Mouse (Mus musculus) forebrain, postnatal 0 days (tissue): ENCODE results near the gene Hoxa6. TPM values are rescaled to one million over a fixed set of nuclear protein-coding genes. Genes with fewer than 3 reads are reported as not detected.

Experiments used
- ATAC-seq: fragments of 200-750 bp; cut with Nextera tagmentation; 2 replicates; pipeline ENCODE4 v1.8.0; 2017; ENCODE audit warnings: mild to moderate bottlenecking, moderate library complexity
- DNase-seq: peaks from one replicate; pipeline ENCODE4 v3.0.0-alpha.2; 2015
- H3K27ac ChIP-seq: fragments of 300-500 bp; sonication (generic); 2 replicates; pipeline ENCODE4 v1.5.1; 2014; ENCODE audit warnings: low read depth, mild to moderate bottlenecking, antibody characterized with exemption, low read length, moderate library complexity, mixed read lengths
- H3K27me3 ChIP-seq: fragments of 300-500 bp; sonication (generic); 2 replicates; pipeline ENCODE4 v1.6.1; 2014; ENCODE audit warnings: mild to moderate bottlenecking, low read length, mixed read lengths; ENCODE audit not compliant: insufficient read depth
- H3K36me3 ChIP-seq: fragments of 300-500 bp; sonication (generic); 2 replicates; pipeline ENCODE4 v1.6.1; 2014; ENCODE audit warnings: mild to moderate bottlenecking, moderate library complexity; ENCODE audit not compliant: insufficient read depth
- H3K4me1 ChIP-seq: fragments of 300-500 bp; sonication (generic); 2 replicates; pipeline ENCODE4 v1.6.1; 2014; ENCODE audit warnings: antibody characterized with exemption; ENCODE audit not compliant: insufficient read depth
- H3K4me2 ChIP-seq: fragments of 300-500 bp; sonication (generic); 2 replicates; pipeline ENCODE4 v1.6.1; 2014; ENCODE audit warnings: low read depth, mild to moderate bottlenecking, moderate library complexity
- H3K4me3 ChIP-seq: fragments of 300-500 bp; sonication (generic); 2 replicates; pipeline ENCODE4 v1.5.1; 2014; ENCODE audit warnings: low read depth, low read length, mixed read lengths
- H3K9ac ChIP-seq: fragments of 300-500 bp; sonication (generic); 2 replicates; pipeline ENCODE4 v1.6.1; 2014; ENCODE audit warnings: mild to moderate bottlenecking
- H3K9me3 ChIP-seq: fragments of 300-500 bp; sonication (generic); 2 replicates; pipeline ENCODE4 v1.6.1; 2016; ENCODE audit warnings: low read length
- CTCF ChIP-seq: sonication (generic); IDR thresholded peaks from 2 replicates; pipeline ENCODE4 v1.5.1; 2016; ENCODE audit warnings: antibody characterized with exemption, control low read depth, low read depth
- WGBS: fragments of 180-500 bp; shearing (Covaris S2); extraction: QIAGEN DNeasy Blood & Tissue Kit; methylation state at CpG from one replicate; pipeline ENCODE4 v1.1.7; 2014; 5-methylcytosine and 5-hydroxymethylcytosine counted together
- polyA plus RNA-seq: library from polyadenylated mRNA; unstranded; fragments of >200 nt; fragmentation: Nextera tagmentation; extraction: Ambion mirVana; gene quantifications from 2 replicates; pipeline ENCODE4 v1.2.1, GENCODE M21; 2015
- total RNA-seq: library from RNA; depleted of rRNA; stranded (reverse); fragments of >200 nt; gene quantifications from 2 replicates; pipeline ENCODE4 v1.2.3, GENCODE M21; 2014

Hoxa6 gene
- total and polyA plus RNA-seq, 2 experiments from 2014 or later: not detected

DNA sequence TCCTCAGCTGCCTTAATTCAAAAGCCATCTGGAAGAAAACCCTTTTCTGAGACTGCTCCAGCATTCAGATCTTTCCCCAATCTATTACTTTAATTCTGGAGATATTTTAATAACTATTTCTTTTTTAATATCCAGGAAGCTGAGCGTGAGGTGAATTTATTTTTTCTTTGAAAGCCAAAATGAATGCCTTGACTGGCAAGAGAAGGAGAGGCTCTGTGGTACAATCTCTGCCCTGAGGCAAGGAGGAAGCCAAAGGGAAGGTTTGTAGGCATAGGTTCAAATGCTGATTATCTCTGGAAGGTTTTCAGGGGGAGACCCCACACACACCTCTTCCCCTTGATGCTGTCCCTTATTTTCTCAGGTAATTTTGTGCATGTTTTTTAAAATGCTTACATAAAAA lies 41.3 kb downstream of the Hoxa6 start:
- Histone ChIP-seq H3K4me3 (no peak overlapping the region), H3K4me2 (no peak overlapping the region)

DNA sequence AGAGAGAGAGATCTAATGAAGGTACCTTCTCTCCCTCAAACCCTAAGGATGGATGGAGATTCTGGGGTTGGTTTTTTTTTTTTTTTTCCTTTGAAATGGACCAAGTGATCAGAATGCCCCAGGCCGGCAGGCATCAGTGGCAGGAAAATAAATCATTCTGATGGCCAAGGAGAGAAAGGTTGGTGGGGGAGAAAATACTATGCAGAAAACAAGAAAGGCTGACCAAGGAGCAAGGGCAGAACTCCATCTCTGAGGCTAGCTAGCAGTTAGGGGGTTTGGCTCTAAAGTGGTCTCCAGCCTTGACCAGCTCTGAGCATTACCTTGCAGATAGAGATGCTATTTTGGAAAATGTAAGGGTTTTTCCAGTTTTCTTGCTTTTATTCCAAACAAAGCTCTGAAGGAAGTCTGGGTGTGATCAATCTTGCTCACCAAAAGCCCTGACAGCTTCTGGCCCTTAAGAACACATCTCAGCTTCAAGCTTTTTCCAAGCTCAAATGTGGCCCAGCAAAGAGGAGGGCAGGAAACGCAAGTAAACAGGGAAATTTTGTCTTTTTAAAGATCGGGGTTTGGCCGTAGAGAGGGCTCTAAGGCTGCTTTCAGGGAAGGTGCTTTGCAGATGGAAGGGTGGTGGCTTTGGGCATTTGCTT lies 42.0 kb downstream of the Hoxa6 start:
- no peak for TF ChIP-seq CTCF
- 2% methylated on average over 4 of the region's 4 CpGs for WGBS
- H3K9ac ChIP-seq: no peak overlapping the region
- no peak overlapping the region for H3K27ac ChIP-seq
- no peak for ATAC-seq
- no peak overlapping the region for H3K4me3 ChIP-seq
- H3K4me2 ChIP-seq: no peak overlapping the region
- no peaks in the 10 kb centered on the region for H3K4me1 ChIP-seq
- no peaks in the 10 kb centered on the region for H3K36me3 ChIP-seq
- H3K27me3 ChIP-seq: peaks cover 91% of the 10 kb centered on the region
- H3K9me3 ChIP-seq: no peaks in the 10 kb centered on the region
- DNase-seq: peak; percentile 15

More for the DNA sequence above, 41.3 kb downstream of the Hoxa6 start:
- Histone ChIP-seq H3K27ac (no peak overlapping the region), H3K9me3 (no peaks in the 10 kb centered on the region), H3K36me3 (no peaks in the 10 kb centered on the region), H3K9ac (no peak overlapping the region), H3K4me1 (no peaks in the 10 kb centered on the region), H3K27me3 (peaks cover 91% of the 10 kb centered on the region)
- peak; percentile 5 for DNase-seq
- ATAC-seq: no peak
- no peak for TF ChIP-seq CTCF
- 12% methylated on average over 1 of the region's 1 CpGs for WGBS

DNA sequence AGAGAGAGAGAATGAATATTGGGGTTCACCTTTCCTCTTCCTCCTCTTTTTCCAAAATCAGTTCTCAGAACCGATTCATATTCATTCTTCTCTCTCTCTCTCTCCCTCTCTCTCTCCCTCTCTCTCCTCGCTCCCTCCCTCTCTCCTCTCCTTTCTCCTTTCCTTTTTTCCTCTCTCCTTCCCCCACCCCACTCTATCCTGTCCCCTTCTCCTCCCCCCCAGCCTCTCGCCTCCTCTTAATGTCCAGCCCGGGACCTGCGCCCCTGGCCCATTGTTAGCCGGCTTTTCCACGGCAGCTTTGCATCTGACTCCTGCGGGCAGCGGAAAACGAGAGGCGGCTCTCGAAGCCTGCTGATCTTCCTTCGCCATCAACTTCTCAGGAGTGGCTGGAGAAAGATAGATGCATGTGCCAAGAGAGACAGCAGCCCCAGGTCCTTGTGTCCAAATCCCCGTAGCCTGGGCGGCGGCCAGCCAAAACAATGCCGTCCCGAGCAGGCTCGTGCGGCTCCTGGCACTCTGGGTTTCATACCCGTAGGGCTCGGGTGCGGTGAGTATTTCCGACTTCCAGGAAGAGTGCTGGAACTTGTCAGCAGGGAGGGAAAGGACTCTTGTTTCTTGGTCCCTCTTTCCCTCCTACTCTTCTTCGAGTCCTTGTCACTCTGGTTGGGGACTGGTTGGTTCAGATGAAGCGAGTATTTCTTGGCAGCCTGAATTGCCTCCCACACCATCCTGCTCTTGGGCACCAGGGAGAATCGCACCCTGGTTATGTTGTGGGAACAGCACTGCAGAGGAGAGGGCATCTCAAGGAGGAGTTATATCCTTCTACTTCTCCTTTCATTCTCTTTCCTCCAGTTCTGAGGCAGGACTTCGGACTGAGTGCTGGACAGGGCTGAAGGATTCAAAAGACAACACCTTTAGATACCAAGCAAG lies 42.8 kb downstream of the Hoxa6 start:
- ATAC-seq (no peak), DNase-seq (peak; percentile 1)
- no peaks in the 10 kb centered on the region for H3K9me3 ChIP-seq
- no peak overlapping the region for H3K27ac ChIP-seq
- H3K27me3 ChIP-seq: peaks cover 89% of the 10 kb centered on the region
- TF ChIP-seq CTCF: no peak
- no peaks in the 10 kb centered on the region for H3K4me1 ChIP-seq
- H3K36me3 ChIP-seq: no peaks in the 10 kb centered on the region
- WGBS: 1% methylated on average over 28 of the region's 28 CpGs
- H3K9ac ChIP-seq: no peak overlapping the region
- H3K4me3 ChIP-seq: no peak overlapping the region
- no peak overlapping the region for H3K4me2 ChIP-seq

DNA sequence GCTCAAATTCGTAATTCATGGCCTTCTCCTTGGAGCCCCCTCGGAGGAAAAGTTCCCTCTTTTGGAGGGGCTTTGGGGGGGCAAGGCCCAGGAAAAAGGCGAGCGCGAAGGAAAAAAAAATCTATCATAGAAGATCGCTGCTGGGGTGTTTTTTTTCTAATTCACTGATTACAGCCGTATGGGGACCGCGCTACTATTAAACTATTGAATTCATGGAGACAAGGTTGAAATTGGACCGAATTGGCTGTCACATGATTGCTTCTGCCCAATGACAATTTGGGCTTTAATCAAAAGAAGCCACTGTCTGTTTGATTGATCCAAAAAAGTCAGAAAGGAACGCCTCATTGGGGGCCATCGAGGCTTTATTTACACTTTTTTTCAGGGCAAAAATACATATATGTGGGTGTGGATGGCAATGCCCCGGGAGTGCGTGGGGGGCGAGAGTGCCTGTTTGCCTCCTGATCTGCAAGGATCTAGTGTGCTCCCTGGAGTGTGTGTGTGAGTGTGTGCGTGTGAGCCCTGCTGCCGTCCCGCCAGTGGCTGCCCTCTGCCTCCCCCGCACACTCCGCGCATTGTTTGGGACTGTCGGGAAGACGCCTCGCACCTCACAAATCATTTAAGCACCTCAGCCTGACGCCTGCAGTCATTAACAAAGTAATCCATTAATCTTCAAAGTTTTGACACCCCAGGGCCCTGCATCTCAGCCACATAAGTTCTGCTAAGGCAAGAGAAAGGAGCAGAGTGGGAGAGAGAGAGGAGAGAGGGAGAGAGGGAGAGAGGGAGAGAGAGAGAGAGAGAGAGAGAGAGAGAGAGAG lies 43.7 kb downstream of the Hoxa6 start, which contains the start of gene Hoxa2:
Gene Hoxa2 (minus strand): TSS at position 206 of the 815 bp plus-strand sequence.
- Histone ChIP-seq H3K4me1 (no peaks in the 10 kb centered on the region), H3K36me3 (no peaks in the 10 kb centered on the region), H3K27me3 (peaks cover 88% of the 10 kb centered on the region), H3K27ac (no peak within 1 kb of the TSS), H3K9me3 (no peaks in the 10 kb centered on the region), H3K4me2 (no peak within 1 kb of the TSS), H3K9ac (no peak within 1 kb of the TSS), H3K4me3 (no peak within 1 kb of the TSS)
- ATAC-seq (no peak), DNase-seq (peak; percentile 18)
- no peak for TF ChIP-seq CTCF
- WGBS: under 1% methylated on average over 25 of the region's 25 CpGs

DNA sequence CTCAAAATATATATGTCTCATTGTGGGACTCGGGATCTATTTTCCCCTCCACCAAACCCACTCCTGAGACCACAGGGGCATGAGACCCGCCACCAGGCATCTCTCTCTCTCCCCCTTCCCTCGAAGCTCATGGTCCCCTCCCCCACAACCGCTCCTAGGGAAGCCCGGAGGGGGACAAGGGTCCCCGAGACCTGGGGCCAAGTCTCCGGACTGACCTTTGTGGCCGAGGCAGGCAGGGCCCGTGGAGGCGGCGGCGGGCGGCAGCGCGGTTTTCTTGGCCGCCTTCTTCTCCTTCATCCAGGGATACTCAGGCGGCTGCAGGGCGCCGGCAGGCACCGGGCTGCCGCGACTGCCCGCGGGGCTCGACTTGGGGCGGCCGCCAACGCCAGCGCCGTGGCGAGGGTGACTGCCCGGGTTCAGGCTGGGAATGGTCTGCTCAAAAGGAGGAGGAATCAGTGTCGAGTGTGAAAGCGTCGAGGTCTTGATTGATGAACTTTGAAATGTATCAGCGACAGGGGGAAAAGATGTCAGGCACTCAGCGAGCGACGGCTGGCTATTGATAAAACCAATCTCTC lies 44.4 kb downstream of the Hoxa6 start:
- H3K9ac ChIP-seq: no peak overlapping the region
- no peaks in the 10 kb centered on the region for H3K9me3 ChIP-seq
- 5% methylated on average over 37 of the region's 39 CpGs for WGBS
- H3K36me3 ChIP-seq: no peaks in the 10 kb centered on the region
- H3K4me2 ChIP-seq: no peak overlapping the region
- H3K27ac ChIP-seq: no peak overlapping the region
- peaks cover 90% of the 10 kb centered on the region for H3K27me3 ChIP-seq
- no peak for TF ChIP-seq CTCF
- ATAC-seq (no peak), DNase-seq (no peak)
- H3K4me1 ChIP-seq: no peaks in the 10 kb centered on the region
- no peak overlapping the region for H3K4me3 ChIP-seq

DNA sequence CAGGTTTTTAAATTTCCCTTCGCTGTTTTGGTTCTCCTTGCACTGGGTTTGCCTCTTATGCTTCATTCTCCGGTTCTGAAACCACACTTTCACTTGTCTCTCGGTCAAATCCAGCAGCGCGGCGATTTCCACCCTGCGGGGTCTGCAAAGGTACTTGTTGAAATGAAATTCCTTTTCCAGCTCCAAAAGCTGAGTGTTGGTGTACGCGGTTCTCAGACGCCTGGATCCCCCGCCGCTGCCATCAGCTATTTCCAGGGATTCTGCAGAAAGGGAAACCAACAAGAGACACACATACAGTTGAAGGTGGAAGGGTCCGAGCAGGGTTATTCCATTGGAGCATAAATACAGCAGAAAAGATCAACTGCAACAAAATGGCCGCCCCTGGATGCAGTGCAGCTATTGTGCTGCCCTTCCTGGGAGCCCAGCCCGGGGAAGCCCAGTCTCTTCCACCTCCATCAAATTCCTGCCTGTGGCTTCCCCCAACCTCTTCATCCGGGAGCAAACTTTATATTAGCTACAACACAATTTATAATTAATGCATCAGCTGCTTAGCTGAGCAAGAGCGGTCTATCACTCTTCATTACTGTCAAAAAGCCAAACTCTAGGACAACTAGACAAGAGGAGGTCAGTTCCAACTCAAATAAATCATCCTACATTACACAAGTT lies 45.0 kb downstream of the Hoxa6 start:
- H3K36me3 ChIP-seq: no peaks in the 10 kb centered on the region
- no peak overlapping the region for H3K27ac ChIP-seq
- no peak for ATAC-seq
- DNase-seq: peak; percentile 19
- no peak for TF ChIP-seq CTCF
- peaks cover 91% of the 10 kb centered on the region for H3K27me3 ChIP-seq
- H3K9ac ChIP-seq: no peak overlapping the region
- no peak overlapping the region for H3K4me2 ChIP-seq
- no peaks in the 10 kb centered on the region; the same call in 1 of the 2 replicates for H3K4me1 ChIP-seq
- no peak overlapping the region for H3K4me3 ChIP-seq
- no peaks in the 10 kb centered on the region for H3K9me3 ChIP-seq
- 2% methylated on average over 17 of the region's 17 CpGs for whole genome bisulfite sequencing
